Mouse (Mus musculus) embryonic fibroblast, embryonic 13.5 days (primary cell): ENCODE measurements around the gene Cidec.

Experiments used
- CTCF ChIP-seq: IDR thresholded peaks from 2 replicates; pipeline ENCODE4 v1.5.1; 2011; ENCODE audit warnings: mild to moderate bottlenecking, control low read depth, low read length, moderate library complexity, borderline replicate concordance; ENCODE audit not compliant: insufficient read depth
- POLR2A ChIP-seq: IDR thresholded peaks from 2 replicates; pipeline ENCODE4 v1.6.1; 2011; ENCODE audit warnings: low read depth, mild to moderate bottlenecking, control low read depth, low read length, moderate library complexity

- TF ChIP-seq CTCF (no peak), POLR2A (no peak)
Measured at GRCm38 (mm10) chr6:113444207-113444965, 8.8 kb upstream of the Cidec start.
